Mouse (Mus musculus) stomach, postnatal 0 days (tissue): Measurements from ENCODE around the gene Scamp3.

Source experiments
- CTCF ChIP-seq: IDR thresholded peaks from 2 replicates; pipeline ENCODE4 v1.5.1; 2016; ENCODE audit warnings: antibody characterized with exemption, low read depth, mild to moderate bottlenecking, moderate library complexity
- EP300 ChIP-seq: optimal IDR thresholded peaks from 2 replicates; pipeline ENCODE3; 2016; ENCODE audit warnings: antibody characterized with exemption

GRCm38 (mm10) chr3:89195979-89196877 is 19.0 kb downstream of the Scamp3 start:
- peak; percentile 78 for TF ChIP-seq CTCF
- TF ChIP-seq EP300 = no peak
